Mouse (Mus musculus) naive thymus-derived CD4-positive, alpha-beta T cell, adult 2 months (primary cell): ENCODE results near the gene Rbl2.
A peak's percentile ranks its signal among the peaks of the same experiment; 100 is the strongest.

ENCODE experiments used
- DNase-seq: peaks from one replicate; pipeline ENCODE4 v3.0.0-alpha.2; 2011; ENCODE audit warnings: low read depth

Rbl2 gene

GRCm38 (mm10) chr8:91106271-91106670 lies 36.4 kb downstream of the Rbl2 start:
- no peak for DNase-seq

- DNase-seq = peak; percentile 20
These were observed 42.1 kb downstream of the Rbl2 start for GRCm38 (mm10) chr8:91111868-91112477.

GRCm38 (mm10) chr8:91114428-91114827 lies 44.6 kb downstream of the Rbl2 start:
- no peak for DNase-seq

GRCm38 (mm10) chr8:91114910-91115309 lies 45.1 kb downstream of the Rbl2 start:
- DNase-seq = no peak

- peak; percentile 19 for DNase-seq
These were observed 47.7 kb downstream of the Rbl2 start for GRCm38 (mm10) chr8:91117537-91117936.

GRCm38 (mm10) chr8:91118131-91118530 lies 48.3 kb downstream of the Rbl2 start:
- peak; percentile 55 for DNase-seq

- no peak for DNase-seq
These were observed 54.5 kb downstream of the Rbl2 start for GRCm38 (mm10) chr8:91124315-91124714.

- no peak for DNase-seq
These were observed 56.9 kb downstream of the Rbl2 start for GRCm38 (mm10) chr8:91126786-91127185.

GRCm38 (mm10) chr8:91132731-91133130 lies 62.9 kb downstream of the Rbl2 start:
- DNase-seq = no peak

- DNase-seq = no peak
These were observed 63.7 kb downstream of the Rbl2 start for GRCm38 (mm10) chr8:91133441-91134069.

- peak; percentile 98 for DNase-seq
These were observed 64.2 kb downstream of the Rbl2 start for GRCm38 (mm10) chr8:91134070-91134475.

- DNase-seq = no peak
These were observed 64.8 kb downstream of the Rbl2 start for GRCm38 (mm10) chr8:91134659-91135058.

- DNase-seq = no peak
These were observed 65.7 kb downstream of the Rbl2 start for GRCm38 (mm10) chr8:91135308-91136181.

GRCm38 (mm10) chr8:91140828-91141227 lies 71.0 kb downstream of the Rbl2 start:
- DNase-seq = no peak

GRCm38 (mm10) chr8:91147715-91148114 lies 77.9 kb downstream of the Rbl2 start:
- peak; percentile 76 for DNase-seq

GRCm38 (mm10) chr8:91148643-91149178 lies 78.9 kb downstream of the Rbl2 start:
- DNase-seq = no peak

GRCm38 (mm10) chr8:91149298-91149697 lies 79.4 kb downstream of the Rbl2 start:
- no peak for DNase-seq

- DNase-seq = no peak
These were observed 81.7 kb downstream of the Rbl2 start for GRCm38 (mm10) chr8:91151531-91151930.

GRCm38 (mm10) chr8:91153831-91154230 lies 84.0 kb downstream of the Rbl2 start:
- DNase-seq = no peak

GRCm38 (mm10) chr8:91154564-91154963 lies 84.7 kb downstream of the Rbl2 start:
- peak; percentile 25 for DNase-seq

- no peak for DNase-seq
These were observed 88.8 kb downstream of the Rbl2 start for GRCm38 (mm10) chr8:91158617-91159016.

- peak; percentile 35 for DNase-seq
These were observed 90.3 kb downstream of the Rbl2 start for GRCm38 (mm10) chr8:91159959-91160800.
